Mouse (Mus musculus): ENCODE data around the gene Umod. TPM values are rescaled to one million over a fixed set of nuclear protein-coding genes. Genes with fewer than 3 reads are reported as not detected.

Umod gene
- total and polyA plus RNA-seq, 2 experiments from 2014 or later: not detected

DNA sequence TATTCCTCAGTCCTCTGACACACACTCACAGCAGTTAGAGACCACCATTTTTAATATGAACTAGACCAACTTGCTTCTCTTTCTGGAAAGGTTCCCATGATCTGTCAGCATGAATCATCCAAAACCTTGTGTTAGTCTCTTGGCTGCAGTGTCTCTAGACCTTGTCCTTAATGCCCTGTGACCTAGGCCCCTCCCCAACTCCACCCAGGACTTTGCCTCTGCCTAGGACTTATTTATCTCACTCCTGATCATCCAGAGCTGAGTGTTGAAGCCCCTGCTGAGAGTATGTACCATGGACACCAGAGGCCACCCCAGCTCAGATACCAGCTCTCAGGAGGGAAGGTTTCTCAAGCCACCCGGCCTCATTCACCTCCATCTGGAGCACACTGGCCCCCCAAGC, 43.3 kb upstream of the Umod start:
- Histone ChIP-seq H3K27me3 (ENCODE audit: insufficient read depth, low read length) (no peaks in the 10 kb centered on the region), H3K9ac (no peak overlapping the region), H3K9me3 (ENCODE audit: low read length) (no peaks in the 10 kb centered on the region), H3K4me1 (ENCODE audit: insufficient read depth) (no peaks in the 10 kb centered on the region), H3K27ac (ENCODE audit: low read depth, low read length) (no peak overlapping the region), H3K4me3 (ENCODE audit: low read depth, low read length) (no peak overlapping the region), H3K4me2 (ENCODE audit: low read depth) (no peak overlapping the region), H3K36me3 (ENCODE audit: insufficient read depth) (no peaks in the 10 kb centered on the region)
- no peak for ATAC-seq
- TF ChIP-seq CTCF (IDR thresholded peaks at IDR 0.05; ENCODE audit: low read depth): no peak
- DNase-seq: no peak
- 82% methylated on average over 1 of the region's 1 CpGs for WGBS

DNA sequence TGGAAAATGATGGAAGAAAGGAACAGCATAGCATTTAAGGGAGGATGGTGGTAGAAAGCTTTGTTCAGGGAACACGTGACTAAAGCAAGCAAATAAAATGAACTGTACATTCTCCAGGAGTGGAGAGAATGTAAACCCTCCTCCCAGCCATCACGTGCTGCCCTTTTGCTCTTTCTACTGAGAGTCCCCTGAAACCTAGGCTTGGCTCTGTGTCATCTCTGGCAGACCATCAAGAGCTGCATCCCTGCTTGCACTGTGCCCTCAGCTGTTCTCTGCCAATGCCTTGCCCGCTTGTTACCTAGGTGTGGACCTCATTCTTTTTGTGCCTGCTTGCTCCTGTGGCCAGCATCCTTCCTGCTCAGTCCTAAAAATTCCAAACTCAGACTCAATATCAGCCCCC, 42.7 kb upstream of the Umod start:
- DNase-seq (no peak), ATAC-seq (no peak)
- no peaks in the 10 kb centered on the region for H3K27me3 ChIP-seq (ENCODE audit: insufficient read depth, low read length)
- no peaks in the 10 kb centered on the region for H3K9me3 ChIP-seq (ENCODE audit: low read length)
- H3K4me2 ChIP-seq (ENCODE audit: low read depth): no peak overlapping the region
- no peak overlapping the region for H3K27ac ChIP-seq (ENCODE audit: low read depth, low read length)
- 79% methylated on average over 3 of the region's 3 CpGs for WGBS
- no peaks in the 10 kb centered on the region for H3K4me1 ChIP-seq (ENCODE audit: insufficient read depth)
- no peak for TF ChIP-seq CTCF (IDR thresholded peaks at IDR 0.05; ENCODE audit: low read depth)
- H3K9ac ChIP-seq: no peak overlapping the region
- H3K36me3 ChIP-seq (ENCODE audit: insufficient read depth): no peaks in the 10 kb centered on the region
- no peak overlapping the region for H3K4me3 ChIP-seq (ENCODE audit: low read depth, low read length)

DNA sequence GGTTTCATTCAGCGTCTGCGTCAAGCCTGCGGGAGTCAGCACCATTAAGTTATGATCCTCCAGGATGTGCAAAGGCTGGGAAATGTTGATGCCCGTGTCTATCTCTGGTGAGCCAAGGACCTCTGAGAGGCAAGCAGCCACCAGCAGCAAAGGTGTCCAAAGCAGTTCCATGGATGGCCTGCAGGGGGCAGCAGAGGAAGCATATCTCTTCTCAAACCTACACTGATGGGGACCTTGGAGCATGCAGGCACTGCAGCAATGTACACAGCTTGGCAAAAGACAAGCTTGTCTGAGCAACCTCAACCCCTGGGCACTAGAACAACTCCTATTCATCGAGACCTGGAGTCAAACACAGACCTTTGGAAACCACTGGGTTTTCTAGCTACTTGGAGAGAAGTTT, 40.6 kb upstream of the Umod start:
- 51% methylated on average over 5 of the region's 5 CpGs for WGBS
- peak; percentile 83 for TF ChIP-seq CTCF (IDR thresholded peaks at IDR 0.05; ENCODE audit: low read depth)
- DNase-seq (peak; percentile 63), ATAC-seq (no peak)
- Histone ChIP-seq H3K9ac (no peak overlapping the region), H3K9me3 (ENCODE audit: low read length) (no peaks in the 10 kb centered on the region), H3K4me3 (ENCODE audit: low read depth, low read length) (no peak overlapping the region), H3K4me2 (ENCODE audit: low read depth) (no peak overlapping the region), H3K4me1 (ENCODE audit: insufficient read depth) (no peaks in the 10 kb centered on the region), H3K27me3 (ENCODE audit: insufficient read depth, low read length) (no peaks in the 10 kb centered on the region), H3K36me3 (ENCODE audit: insufficient read depth) (no peaks in the 10 kb centered on the region), H3K27ac (ENCODE audit: low read depth, low read length) (no peak overlapping the region)

DNA sequence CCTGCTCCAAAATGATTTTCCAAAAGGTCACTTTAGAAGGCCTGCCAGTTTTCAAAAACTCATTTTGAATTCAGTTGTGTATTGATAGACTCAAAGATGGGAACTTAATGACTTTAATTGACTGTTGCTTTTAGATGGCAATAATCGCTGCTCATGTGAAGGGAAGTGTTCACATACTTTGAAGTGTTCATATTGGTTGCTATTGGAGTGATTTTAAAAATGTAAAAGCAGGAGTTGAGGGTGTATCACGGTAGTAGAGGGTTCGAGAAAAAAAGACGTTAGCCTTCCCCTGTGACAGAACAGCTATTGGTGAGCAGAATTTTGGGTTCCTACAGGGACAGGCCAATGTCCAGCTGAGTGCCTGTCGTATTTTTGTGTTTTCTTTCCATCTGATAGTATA, 40.1 kb upstream of the Umod start, which contains the start of gene Acsm5:
Acsm5 (plus strand) TSS at position 301 of the 400 bp plus-strand sequence.
- no peak for ATAC-seq
- WGBS: 72% methylated on average over 5 of the region's 5 CpGs
- Histone ChIP-seq H3K27ac (ENCODE audit: low read depth, low read length) (no peak within 1 kb of the TSS), H3K4me1 (ENCODE audit: insufficient read depth) (no peaks in the 10 kb centered on the region), H3K9ac (no peak within 1 kb of the TSS), H3K27me3 (ENCODE audit: insufficient read depth, low read length) (no peaks in the 10 kb centered on the region), H3K4me3 (ENCODE audit: low read depth, low read length) (no peak within 1 kb of the TSS), H3K36me3 (ENCODE audit: insufficient read depth) (no peaks in the 10 kb centered on the region), H3K4me2 (ENCODE audit: low read depth) (no peak within 1 kb of the TSS), H3K9me3 (ENCODE audit: low read length) (no peaks in the 10 kb centered on the region)
- TF ChIP-seq CTCF (IDR thresholded peaks at IDR 0.05; ENCODE audit: low read depth): no peak
- DNase-seq: no peak

DNA sequence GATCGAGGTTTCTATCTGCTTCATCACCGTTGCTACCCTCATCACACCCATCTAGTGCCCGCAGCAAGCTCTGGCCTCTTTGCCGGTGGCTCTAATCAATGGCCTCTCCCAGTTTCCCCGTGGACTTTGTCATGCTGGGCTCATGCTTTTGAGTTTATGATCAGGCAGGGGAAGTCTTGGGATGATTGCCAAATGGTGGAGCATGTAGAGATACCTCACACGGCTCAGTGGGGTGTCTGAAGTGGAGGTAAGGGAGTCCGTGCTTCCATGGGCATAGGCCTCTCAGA, 37.1 kb upstream of the Umod start:
- Histone ChIP-seq H3K4me2 (ENCODE audit: low read depth) (no peak overlapping the region), H3K27ac (ENCODE audit: low read depth, low read length) (no peak overlapping the region), H3K36me3 (ENCODE audit: insufficient read depth) (no peaks in the 10 kb centered on the region), H3K9ac (no peak overlapping the region), H3K4me1 (ENCODE audit: insufficient read depth) (no peaks in the 10 kb centered on the region), H3K27me3 (ENCODE audit: insufficient read depth, low read length) (no peaks in the 10 kb centered on the region), H3K4me3 (ENCODE audit: low read depth, low read length) (no peak overlapping the region), H3K9me3 (ENCODE audit: low read length) (no peaks in the 10 kb centered on the region)
- ATAC-seq (no peak), DNase-seq (no peak)
- no peak for TF ChIP-seq CTCF (IDR thresholded peaks at IDR 0.05; ENCODE audit: low read depth)
- 88% methylated on average over 7 of the region's 7 CpGs for WGBS

DNA sequence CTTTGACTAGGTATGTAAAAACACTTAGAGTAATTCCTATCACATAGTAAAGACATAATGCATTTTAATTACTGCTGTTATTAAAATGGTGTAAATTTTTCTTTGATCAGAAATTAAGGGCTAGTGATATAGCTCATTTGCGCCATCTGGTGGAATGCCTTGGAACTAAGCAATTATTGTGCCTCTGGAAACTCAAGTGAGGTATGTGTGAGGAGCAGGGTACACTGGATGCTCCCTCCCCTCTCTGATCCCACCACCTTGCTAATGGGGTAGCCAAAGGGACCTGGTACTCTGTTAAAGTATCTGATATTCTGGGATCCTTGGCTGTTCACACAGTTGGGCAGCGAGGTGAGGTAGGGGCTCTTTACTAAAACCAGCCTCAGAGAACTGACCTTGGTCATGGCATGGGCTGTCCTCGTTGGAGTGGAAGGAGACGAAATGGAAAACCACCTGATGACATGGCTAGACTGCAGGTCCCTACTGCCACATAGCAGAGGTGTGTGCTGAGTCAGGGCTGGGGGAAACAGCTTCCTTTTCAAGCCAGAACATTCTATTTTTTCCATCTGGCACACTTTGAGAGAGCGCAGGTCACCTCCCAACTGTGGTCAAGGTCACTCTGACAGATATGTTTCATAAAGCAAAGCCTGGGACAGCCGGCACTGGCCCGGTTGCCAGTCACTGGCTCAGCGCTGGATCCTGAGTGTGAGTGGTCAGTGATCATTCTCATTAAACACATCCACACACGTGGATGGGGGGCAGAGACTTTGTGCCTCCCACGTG, 36.6 kb upstream of the Umod start:
- WGBS: 71% methylated on average over 10 of the region's 10 CpGs

DNA sequence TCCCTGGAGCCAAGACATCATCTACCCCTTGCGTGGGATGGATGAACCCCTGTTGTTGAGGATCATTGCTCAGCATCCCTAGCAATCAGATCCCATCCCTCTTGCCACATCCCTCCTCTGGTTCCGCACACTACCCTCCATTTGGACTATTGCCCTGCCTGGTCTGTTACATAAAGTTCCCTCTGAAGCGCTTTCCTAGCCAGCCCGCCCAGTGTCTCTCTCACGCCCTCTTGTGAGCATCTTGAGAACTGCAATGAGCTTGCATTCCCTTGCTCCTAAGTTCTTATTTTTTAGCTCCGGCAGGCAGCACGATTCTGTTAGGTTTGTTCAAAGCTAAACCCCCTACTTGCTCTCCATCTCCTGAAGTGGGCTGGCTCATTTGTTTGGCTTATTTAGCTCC, 34.0 kb upstream of the Umod start:
- no peak overlapping the region for H3K9ac ChIP-seq
- no peaks in the 10 kb centered on the region for H3K36me3 ChIP-seq (ENCODE audit: insufficient read depth)
- H3K4me3 ChIP-seq (ENCODE audit: low read depth, low read length): no peak overlapping the region
- H3K4me2 ChIP-seq (ENCODE audit: low read depth): no peak overlapping the region
- H3K27me3 ChIP-seq (ENCODE audit: insufficient read depth, low read length): no peaks in the 10 kb centered on the region
- no peaks in the 10 kb centered on the region for H3K4me1 ChIP-seq (ENCODE audit: insufficient read depth)
- H3K27ac ChIP-seq (ENCODE audit: low read depth, low read length): no peak overlapping the region
- no peaks in the 10 kb centered on the region for H3K9me3 ChIP-seq (ENCODE audit: low read length)
- DNase-seq: peak; percentile 70
- ATAC-seq: no peak
- WGBS: 22% methylated on average over 7 of the region's 7 CpGs
- TF ChIP-seq CTCF (IDR thresholded peaks at IDR 0.05; ENCODE audit: low read depth): peak; percentile 75

More for the DNA sequence above, 36.6 kb upstream of the Umod start:
- no peaks in the 10 kb centered on the region for H3K9me3 ChIP-seq (ENCODE audit: low read length)
- no peak for ATAC-seq
- no peaks in the 10 kb centered on the region for H3K27me3 ChIP-seq (ENCODE audit: insufficient read depth, low read length)
- peak; percentile 84 for DNase-seq
- no peak overlapping the region for H3K27ac ChIP-seq (ENCODE audit: low read depth, low read length)
- no peak overlapping the region for H3K4me3 ChIP-seq (ENCODE audit: low read depth, low read length)
- H3K4me2 ChIP-seq (ENCODE audit: low read depth): no peak overlapping the region
- H3K4me1 ChIP-seq (ENCODE audit: insufficient read depth): no peaks in the 10 kb centered on the region
- H3K36me3 ChIP-seq (ENCODE audit: insufficient read depth): no peaks in the 10 kb centered on the region
- peak; percentile 84 for TF ChIP-seq CTCF (IDR thresholded peaks at IDR 0.05; ENCODE audit: low read depth)
- H3K9ac ChIP-seq: no peak overlapping the region
